Mouse (Mus musculus) cortical plate, adult 2 months (tissue): ENCODE measurements around the gene Pdgfb.

Experiments used
- CTCF ChIP-seq: fragments of 200-500 bp; IDR thresholded peaks from 2 replicates; pipeline ENCODE4 v1.5.1; 2011; ENCODE audit warnings: mild to moderate bottlenecking, control low read depth, low read length; ENCODE audit not compliant: insufficient read depth; ENCODE audit errors: extremely low read depth
- POLR2A ChIP-seq: fragments of 200-500 bp; IDR thresholded peaks from 2 replicates; pipeline ENCODE4 v1.6.1; 2011; ENCODE audit warnings: mild to moderate bottlenecking, low read length, control low read depth; ENCODE audit not compliant: insufficient read depth; ENCODE audit errors: extremely low read depth

DNA sequence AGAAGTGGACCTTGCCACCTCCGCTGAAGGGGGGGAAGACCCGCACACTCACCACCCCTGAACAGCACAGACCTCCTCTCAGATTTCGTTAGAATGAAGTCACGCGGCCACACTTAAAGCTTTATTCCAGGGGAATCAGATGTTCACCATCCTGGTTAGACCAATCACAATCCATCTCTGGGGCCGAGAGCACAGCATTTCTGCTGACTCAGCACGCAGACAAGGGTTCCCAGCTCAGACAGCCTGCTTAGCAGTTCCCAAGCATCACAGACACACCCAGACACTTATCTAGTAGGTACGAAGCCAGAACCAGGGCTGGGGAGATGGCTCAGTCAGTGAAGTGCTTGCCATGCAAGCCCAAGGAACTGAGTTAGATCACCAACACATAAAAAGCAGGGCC, 28.6 kb downstream of the Pdgfb start:
- TF ChIP-seq POLR2A (no peak), CTCF (no peak)
